Mouse (Mus musculus) right cerebral cortex, adult 18-20 months (tissue): Measurements from ENCODE around the gene Hfe2.

ENCODE experiments used
- DNase-seq: peaks from one replicate; pipeline ENCODE4 v3.0.0; 2022; ENCODE audit warnings: mixed read lengths

Gene Hfe2

GRCm38 (mm10) chr3:96559398-96559910 is 34.5 kb downstream of the Hfe2 start:
- DNase-seq: no peak

- no peak for DNase-seq
These were observed 35.2 kb downstream of the Hfe2 start for GRCm38 (mm10) chr3:96559911-96560850.

GRCm38 (mm10) chr3:96560881-96561668 is 36.1 kb downstream of the Hfe2 start:
- no peak for DNase-seq

GRCm38 (mm10) chr3:96561946-96562681 is 37.1 kb downstream of the Hfe2 start:
- no peak for DNase-seq

- no peak for DNase-seq
These were observed 38.3 kb downstream of the Hfe2 start for GRCm38 (mm10) chr3:96563267-96563666.

- DNase-seq: no peak
These were observed 39.1 kb downstream of the Hfe2 start for GRCm38 (mm10) chr3:96563911-96564632.

GRCm38 (mm10) chr3:96564633-96565032 is 39.7 kb downstream of the Hfe2 start:
- no peak for DNase-seq

- DNase-seq: no peak
These were observed 40.1 kb downstream of the Hfe2 start for GRCm38 (mm10) chr3:96565105-96565504.

GRCm38 (mm10) chr3:96566661-96567450 is 41.9 kb downstream of the Hfe2 start:
- no peak for DNase-seq

GRCm38 (mm10) chr3:96568605-96569004 is 43.6 kb downstream of the Hfe2 start:
- no peak for DNase-seq

GRCm38 (mm10) chr3:96569506-96569905 is 44.5 kb downstream of the Hfe2 start:
- DNase-seq: no peak

GRCm38 (mm10) chr3:96569966-96570605 is 45.1 kb downstream of the Hfe2 start:
- no peak for DNase-seq

GRCm38 (mm10) chr3:96570643-96571042 is 45.7 kb downstream of the Hfe2 start:
- DNase-seq: no peak

- DNase-seq: no peak
These were observed 46.4 kb downstream of the Hfe2 start for GRCm38 (mm10) chr3:96571336-96571735.

- DNase-seq: no peak
These were observed 47.1 kb downstream of the Hfe2 start for GRCm38 (mm10) chr3:96571896-96572698.

- no peak for DNase-seq
These were observed 48.9 kb downstream of the Hfe2 start for GRCm38 (mm10) chr3:96573611-96574511.

- DNase-seq: no peak
These were observed 50.5 kb downstream of the Hfe2 start for GRCm38 (mm10) chr3:96575272-96575984.
